Mouse (Mus musculus): ENCODE results near the gene Smg6. TPM values are rescaled to one million over a fixed set of nuclear protein-coding genes. Genes with fewer than 3 reads are reported as not detected.

Gene Smg6
- polyA plus RNA-seq, 1 experiment from 2014 or later: 12.9 TPM

- H3K9me3 ChIP-seq (replicated peaks; ENCODE audit: control insufficient read depth, low read length): no peaks in the 10 kb centered on the region
- H3K27me3 ChIP-seq (replicated peaks; ENCODE audit: control insufficient read depth, insufficient read depth, low read length): peaks cover 35% of the 10 kb centered on the region
- peaks cover 3% of the 10 kb centered on the region; the same call in 1 of the 2 replicates for H3K36me3 ChIP-seq (ENCODE audit: control insufficient read depth, insufficient read depth, low read length)
- H3K9ac ChIP-seq (ENCODE audit: low read length): peak overlapping the region; percentile 68
- DNase-seq (ENCODE audit: low spot score): no peak
- peak; percentile 22 for ATAC-seq
- WGBS: under 1% methylated on average over 22 of the region's 22 CpGs
- H3K4me1 ChIP-seq (ENCODE audit: control insufficient read depth, insufficient read depth, low read length): peaks cover 22% of the 10 kb centered on the region
- H3K4me2 ChIP-seq (ENCODE audit: low read length): peak overlapping the region; percentile 88
- no peak overlapping the region for H3K27ac ChIP-seq (ENCODE audit: low read depth, low read length)
- peak overlapping the region; percentile 81 for H3K4me3 ChIP-seq (ENCODE audit: low read depth, low read length)
These were observed 264.2 kb downstream of the Smg6 start for GRCm38 (mm10) chr11:75189713-75190370.

DNA sequence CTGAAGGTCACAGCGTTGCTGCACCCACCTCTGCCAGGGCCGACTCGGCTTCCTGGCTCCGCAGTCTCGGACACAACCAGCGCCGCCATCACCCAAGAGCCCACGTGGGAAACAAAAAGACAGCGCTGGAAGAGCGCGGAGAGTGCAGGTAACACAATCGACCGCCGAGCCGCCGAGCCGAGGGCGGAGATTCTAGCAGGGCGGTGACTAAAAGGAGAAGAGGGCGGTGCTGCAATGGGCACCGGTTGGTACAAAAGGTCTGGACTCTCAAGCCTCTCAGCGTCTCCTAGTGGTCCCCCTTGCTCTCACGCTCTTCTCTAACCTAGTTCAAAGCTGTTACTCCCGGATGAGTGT lies 264.7 kb downstream of the Smg6 start:
- under 1% methylated on average over 24 of the region's 24 CpGs for WGBS
- peaks cover 40% of the 10 kb centered on the region for H3K27me3 ChIP-seq (replicated peaks; ENCODE audit: control insufficient read depth, insufficient read depth, low read length)

GRCm38 (mm10) chr11:75190905-75191441 lies 265.4 kb downstream of the Smg6 start, which contains the start of gene Dph1:
Dph1 (minus strand) TSS chr11:75191241.
- ATAC-seq (no peak), DNase-seq (ENCODE audit: low spot score) (no peak)
- Histone ChIP-seq H3K4me1 (ENCODE audit: control insufficient read depth, insufficient read depth, low read length) (peaks cover 26% of the 10 kb centered on the region), H3K9ac (ENCODE audit: low read length) (peak within 1 kb of the TSS; percentile 68), H3K27me3 (replicated peaks; ENCODE audit: control insufficient read depth, insufficient read depth, low read length) (peaks cover 47% of the 10 kb centered on the region), H3K4me3 (ENCODE audit: low read depth, low read length) (peak within 1 kb of the TSS; percentile 81), H3K4me2 (ENCODE audit: low read length) (peak within 1 kb of the TSS; percentile 88), H3K9me3 (replicated peaks; ENCODE audit: control insufficient read depth, low read length) (no peaks in the 10 kb centered on the region), H3K27ac (ENCODE audit: low read depth, low read length) (no peak within 1 kb of the TSS), H3K36me3 (ENCODE audit: control insufficient read depth, insufficient read depth, low read length) (no peaks in the 10 kb centered on the region)
- 51% methylated on average over 5 of the region's 5 CpGs for WGBS

More for the DNA sequence above, 264.7 kb downstream of the Smg6 start:
- ATAC-seq (peak; percentile 88), DNase-seq (ENCODE audit: low spot score) (peak; percentile 94)
- H3K4me3 ChIP-seq (ENCODE audit: low read depth, low read length): peak overlapping the region; percentile 81
- peak overlapping the region; percentile 88 for H3K4me2 ChIP-seq (ENCODE audit: low read length)
- H3K4me1 ChIP-seq (ENCODE audit: control insufficient read depth, insufficient read depth, low read length): peaks cover 26% of the 10 kb centered on the region
- H3K27ac ChIP-seq (ENCODE audit: low read depth, low read length): no peak overlapping the region
- H3K9ac ChIP-seq (ENCODE audit: low read length): peak overlapping the region; percentile 68
- peaks cover 3% of the 10 kb centered on the region; the same call in 1 of the 2 replicates for H3K36me3 ChIP-seq (ENCODE audit: control insufficient read depth, insufficient read depth, low read length)
- H3K9me3 ChIP-seq (replicated peaks; ENCODE audit: control insufficient read depth, low read length): no peaks in the 10 kb centered on the region

DNA sequence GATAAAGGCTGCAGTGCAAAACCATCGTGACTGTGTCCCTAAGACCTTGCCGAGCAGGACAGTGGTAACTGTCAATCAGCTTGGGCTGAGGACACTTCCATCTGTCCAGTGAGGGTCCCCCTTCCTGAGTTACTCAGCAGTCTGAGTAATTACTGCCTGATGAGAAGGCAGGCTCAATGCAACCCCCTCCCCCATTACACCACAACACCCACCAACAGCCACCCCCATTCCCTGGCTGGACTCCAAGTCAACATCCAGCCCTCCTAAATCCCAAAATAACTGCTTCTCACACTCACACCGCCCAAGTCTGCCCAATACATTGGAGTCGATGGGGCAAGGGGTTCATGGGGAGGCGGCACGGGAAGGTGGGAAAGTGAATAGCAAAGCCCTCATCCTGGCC lies 266.2 kb downstream of the Smg6 start:
- Histone ChIP-seq H3K4me2 (ENCODE audit: low read length) (no peak overlapping the region), H3K9ac (ENCODE audit: low read length) (no peak overlapping the region), H3K4me3 (ENCODE audit: low read depth, low read length) (no peak overlapping the region), H3K36me3 (ENCODE audit: control insufficient read depth, insufficient read depth, low read length) (no peaks in the 10 kb centered on the region), H3K27me3 (replicated peaks; ENCODE audit: control insufficient read depth, insufficient read depth, low read length) (peaks cover 55% of the 10 kb centered on the region), H3K27ac (ENCODE audit: low read depth, low read length) (no peak overlapping the region), H3K4me1 (ENCODE audit: control insufficient read depth, insufficient read depth, low read length) (peaks cover 26% of the 10 kb centered on the region), H3K9me3 (replicated peaks; ENCODE audit: control insufficient read depth, low read length) (no peaks in the 10 kb centered on the region)
- ATAC-seq (no peak), DNase-seq (ENCODE audit: low spot score) (no peak)
- WGBS: 48% methylated on average over 6 of the region's 6 CpGs

DNA sequence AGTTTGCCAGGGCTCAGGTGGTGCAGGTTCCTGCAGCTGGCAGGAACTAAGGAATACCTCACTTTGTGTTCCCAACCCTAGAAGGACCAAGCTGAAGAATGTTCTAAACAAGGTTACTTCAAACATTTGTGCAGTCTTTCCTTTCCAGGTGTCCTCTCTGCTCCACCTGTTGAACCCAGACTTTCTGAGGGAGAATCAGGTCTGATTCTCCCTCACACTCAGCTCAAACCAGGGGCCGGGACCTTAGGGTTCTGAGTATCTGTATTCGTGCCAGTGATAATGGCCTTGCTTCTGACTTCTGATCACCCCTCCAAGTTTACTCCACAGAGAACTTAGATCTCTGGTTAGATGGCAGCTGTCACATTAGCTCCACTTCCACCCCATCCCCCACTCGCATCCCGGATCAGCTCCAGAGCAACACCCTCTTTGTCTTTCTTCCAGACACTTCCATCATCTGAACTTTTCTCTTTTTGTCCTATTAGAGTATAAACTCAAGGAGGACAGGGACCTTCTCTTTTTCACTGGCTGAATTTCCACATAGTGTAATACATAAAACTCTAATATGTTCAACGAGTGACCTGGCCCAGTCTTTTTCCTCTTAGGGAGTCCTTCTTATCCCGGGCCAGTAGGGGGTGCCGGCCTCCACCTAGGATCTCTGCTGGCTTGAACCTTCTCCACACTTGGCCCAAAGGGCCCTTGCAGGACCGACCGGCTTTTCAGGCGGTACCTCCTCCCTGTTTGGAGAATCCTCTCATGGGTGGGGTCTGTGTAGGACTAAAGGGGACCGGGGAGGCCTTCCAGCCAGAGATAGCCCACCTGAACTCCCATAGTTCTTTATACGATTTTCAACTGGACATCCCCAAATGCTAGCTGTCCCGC lies 267.0 kb downstream of the Smg6 start:
- H3K4me3 ChIP-seq (ENCODE audit: low read depth, low read length): peak overlapping the region; percentile 44
- peaks cover 59% of the 10 kb centered on the region for H3K27me3 ChIP-seq (replicated peaks; ENCODE audit: control insufficient read depth, insufficient read depth, low read length)
- peaks cover 26% of the 10 kb centered on the region for H3K4me1 ChIP-seq (ENCODE audit: control insufficient read depth, insufficient read depth, low read length)
- H3K9ac ChIP-seq (ENCODE audit: low read length): peak overlapping the region; percentile 59; the same call in 1 of the 2 replicates
- peak; percentile 32 for ATAC-seq
- no peaks in the 10 kb centered on the region for H3K36me3 ChIP-seq (ENCODE audit: control insufficient read depth, insufficient read depth, low read length)
- no peak overlapping the region for H3K27ac ChIP-seq (ENCODE audit: low read depth, low read length)
- DNase-seq (ENCODE audit: low spot score): peak; percentile 78
- no peaks in the 10 kb centered on the region for H3K9me3 ChIP-seq (replicated peaks; ENCODE audit: control insufficient read depth, low read length)
- peak overlapping the region; percentile 67 for H3K4me2 ChIP-seq (ENCODE audit: low read length)
- WGBS: 23% methylated on average over 13 of the region's 13 CpGs

- Histone ChIP-seq H3K4me3 (ENCODE audit: low read depth, low read length) (peak within 1 kb of the TSS; percentile 44), H3K4me1 (ENCODE audit: control insufficient read depth, insufficient read depth, low read length) (peaks cover 26% of the 10 kb centered on the region), H3K36me3 (ENCODE audit: control insufficient read depth, insufficient read depth, low read length) (no peaks in the 10 kb centered on the region), H3K9me3 (replicated peaks; ENCODE audit: control insufficient read depth, low read length) (no peaks in the 10 kb centered on the region), H3K27ac (ENCODE audit: low read depth, low read length) (0 out of 2 replicates have a peak within 1 kb of the TSS, but pooled peaks have one; percentile 14), H3K4me2 (ENCODE audit: low read length) (peak within 1 kb of the TSS; percentile 67), H3K9ac (ENCODE audit: low read length) (peak within 1 kb of the TSS; percentile 59), H3K27me3 (replicated peaks; ENCODE audit: control insufficient read depth, insufficient read depth, low read length) (peaks cover 59% of the 10 kb centered on the region)
- DNase-seq (ENCODE audit: low spot score): peak; percentile 59
- WGBS: under 1% methylated on average over 70 of the region's 84 CpGs
- ATAC-seq: no peak
These were observed 267.8 kb downstream of the Smg6 start, which contains the start of gene Rtn4rl1 for GRCm38 (mm10) chr11:75193256-75194071. Rtn4rl1 (plus strand) TSS chr11:75193783.

DNA sequence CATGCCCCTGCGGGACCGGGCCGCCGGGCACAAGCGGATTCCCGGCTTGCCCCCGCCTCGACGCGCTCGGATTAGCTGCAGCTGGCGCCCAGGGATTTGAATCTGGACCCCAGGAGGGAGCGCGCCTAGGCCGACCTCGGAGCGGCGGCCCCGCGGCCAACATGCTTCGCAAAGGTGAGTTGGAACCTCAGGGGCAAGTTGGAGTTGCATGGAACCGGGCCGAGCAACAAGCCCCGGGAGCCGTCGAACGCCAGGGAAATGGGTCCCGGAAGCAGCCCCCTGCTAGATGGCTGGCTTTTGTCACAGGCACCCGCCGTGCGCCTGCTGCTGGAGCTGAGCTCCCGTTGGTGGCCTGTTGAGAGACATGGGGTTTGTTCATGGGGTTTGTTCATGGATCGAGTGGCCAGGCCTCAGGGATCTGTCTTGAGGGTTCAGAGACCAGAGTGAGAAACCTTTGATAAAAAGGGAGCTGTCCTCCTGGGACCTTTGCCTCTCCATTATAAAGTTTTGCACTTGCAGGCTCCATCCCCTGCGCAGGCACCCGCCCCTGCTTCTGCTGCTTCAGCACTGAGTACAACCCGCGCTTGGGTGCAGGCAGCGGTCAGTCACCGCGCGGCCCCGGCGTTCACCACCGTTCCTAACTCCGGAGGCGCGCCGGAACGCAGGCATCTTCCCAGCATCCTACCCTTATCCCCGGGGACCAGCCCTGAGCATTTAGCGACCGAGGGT lies 268.7 kb downstream of the Smg6 start:
- Histone ChIP-seq H3K4me1 (ENCODE audit: control insufficient read depth, insufficient read depth, low read length) (peaks cover 26% of the 10 kb centered on the region), H3K27me3 (replicated peaks; ENCODE audit: control insufficient read depth, insufficient read depth, low read length) (peaks cover 59% of the 10 kb centered on the region), H3K27ac (ENCODE audit: low read depth, low read length) (0 out of 2 replicates have a peak overlapping the region, but pooled peaks have one; percentile 14), H3K9ac (ENCODE audit: low read length) (peak overlapping the region; percentile 59), H3K4me2 (ENCODE audit: low read length) (peak overlapping the region; percentile 67), H3K36me3 (ENCODE audit: control insufficient read depth, insufficient read depth, low read length) (no peaks in the 10 kb centered on the region), H3K4me3 (ENCODE audit: low read depth, low read length) (peak overlapping the region; percentile 44), H3K9me3 (replicated peaks; ENCODE audit: control insufficient read depth, low read length) (no peaks in the 10 kb centered on the region)
- no peak for ATAC-seq
- 0% methylated on average over 52 of the region's 52 CpGs for WGBS
- DNase-seq (ENCODE audit: low spot score): no peak

Measured in forebrain, embryonic 14.5 days (tissue).